Mouse (Mus musculus): ENCODE measurements around the gene Nob1.

- no peak for TF ChIP-seq GATA1 (IDR thresholded peaks at IDR 0.05; ENCODE audit: borderline replicate concordance, low read length)
- no peak for TF ChIP-seq CTCF (IDR thresholded peaks at IDR 0.05; ENCODE audit: low read depth, low read length)
Observed at GRCm38 (mm10) chr8:107470302-107470701, 45.5 kb upstream of the Nob1 start.
